Mouse (Mus musculus) spleen, postnatal 14 days (tissue): Measurements from ENCODE around the gene Tbc1d15.

Experiments used
- DNase-seq, 2 experiments: peaks; one replicate each; pipeline ENCODE4 v3.0.0; 2021 to 2022; ENCODE audit warnings: low spot score in 2 of 2

The Tbc1d15 gene

GRCm38 (mm10) chr10:115169410-115169809 lies 81.9 kb downstream of the Tbc1d15 start:
- no peak for DNase-seq

- no peak for DNase-seq
These were observed 91.0 kb downstream of the Tbc1d15 start for GRCm38 (mm10) chr10:115160289-115160688.
